Mouse (Mus musculus): Measurements from ENCODE around the gene Gm12394.
"Not testable (repeated sequence)": the region's sequence is repeated elsewhere in the genome, so short reads cannot be mapped to it uniquely, and the experiment has no call there.

Gene Gm12394

DNA sequence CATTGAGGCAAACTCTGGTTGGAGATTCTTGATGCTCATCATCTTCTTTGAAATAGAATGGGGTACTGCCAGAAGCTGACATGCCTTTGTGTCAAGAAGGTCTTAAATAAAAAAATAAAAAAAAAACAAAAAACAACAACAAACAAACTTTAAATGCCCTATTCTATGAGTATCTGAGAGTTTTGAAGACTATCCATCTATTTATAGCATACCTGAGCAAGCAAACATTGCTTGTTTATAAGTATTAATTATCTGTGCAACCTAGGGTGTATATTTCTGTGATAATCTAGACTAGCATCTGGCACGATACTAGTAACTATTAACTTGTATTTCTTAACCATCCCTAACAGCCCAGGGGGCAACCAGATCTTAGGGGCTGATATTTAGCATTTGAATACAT lies at the start of gene Gm12394:
Gene Gm12394, minus strand, starts transcription at position 101 of the 400 bp plus-strand sequence.
- not testable (repeated sequence) for DNase-seq (ENCODE audit: low spot score)

DNA sequence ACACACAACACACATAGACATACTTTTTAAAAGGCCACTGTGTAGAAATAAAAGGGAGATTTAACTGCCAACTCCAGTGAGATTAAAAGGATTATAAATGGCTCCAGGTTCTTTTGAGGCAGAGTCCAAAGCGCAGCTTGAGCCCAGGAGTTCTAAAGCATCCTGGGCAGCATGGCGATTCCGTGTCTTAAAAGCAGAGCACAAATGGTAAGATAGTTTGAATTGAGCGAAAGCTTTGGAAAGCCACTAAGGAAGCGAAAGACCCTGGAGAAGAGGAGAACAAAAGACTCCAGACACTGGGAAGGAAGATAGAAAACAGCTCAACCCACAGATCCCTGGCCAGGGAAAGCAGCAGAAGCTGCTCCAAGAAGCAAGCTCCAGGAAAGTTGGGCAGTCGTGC lies 48.4 kb upstream of the Gm12394 start:
- no peak for DNase-seq (ENCODE audit: low spot score)

DNA sequence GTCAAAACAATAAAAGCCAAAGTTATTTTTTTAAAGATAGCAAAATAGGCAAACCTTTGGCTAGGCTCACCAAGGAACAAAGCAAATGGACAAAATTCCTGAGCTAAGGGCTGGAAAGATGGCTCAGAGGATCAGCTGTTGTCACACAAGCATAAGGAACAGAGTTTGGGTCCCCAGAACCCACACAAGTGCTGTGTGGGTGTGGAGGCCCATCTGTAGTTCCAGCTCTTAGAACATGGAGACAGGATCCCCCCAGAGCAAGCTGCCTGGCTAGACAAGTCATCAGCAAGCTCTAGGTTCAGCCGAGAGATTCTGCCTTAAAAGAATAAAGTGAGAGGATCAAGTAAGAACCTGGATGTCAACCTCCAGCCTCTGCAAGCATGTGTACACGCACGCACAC lies 48.0 kb upstream of the Gm12394 start:
- no peak for DNase-seq (ENCODE audit: low spot score)

DNA sequence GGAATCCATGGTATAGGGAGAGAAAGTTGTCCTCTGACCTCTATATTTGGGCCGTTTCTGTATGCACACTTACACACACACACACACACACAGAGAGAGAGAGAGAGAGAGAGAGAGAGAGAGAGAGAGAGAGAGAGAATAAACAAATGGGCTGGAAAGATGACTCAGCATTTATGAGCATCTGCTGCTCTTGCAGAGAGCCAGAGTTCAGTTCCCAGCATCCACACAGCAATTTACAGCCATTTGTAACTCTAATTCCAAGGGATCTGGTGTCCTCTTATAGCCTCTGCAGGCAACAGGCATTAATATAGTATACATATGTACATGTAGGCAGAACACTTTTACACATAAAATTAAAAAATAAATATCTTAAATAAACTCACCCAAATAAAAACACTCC lies 47.4 kb upstream of the Gm12394 start:
- DNase-seq (ENCODE audit: low spot score): no peak

DNA sequence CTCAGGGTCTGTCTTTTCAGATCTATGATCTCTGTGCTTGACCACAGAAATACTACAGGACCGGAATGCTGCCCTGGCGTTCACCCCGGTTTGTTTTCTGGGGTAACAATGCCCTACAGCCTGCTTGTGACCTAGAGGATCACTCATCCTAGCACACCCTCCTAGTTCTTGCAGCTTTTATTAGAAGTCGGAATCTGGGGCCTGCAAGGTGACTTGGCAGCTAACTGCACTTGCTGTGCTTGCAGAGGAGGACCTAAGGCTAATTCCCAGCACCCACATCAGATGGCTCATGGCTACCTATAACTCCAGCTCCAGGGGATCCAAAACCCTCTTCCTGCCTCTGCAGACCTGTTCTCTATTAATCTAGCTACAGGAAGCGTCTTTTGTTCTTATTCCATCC lies 46.2 kb upstream of the Gm12394 start:
- DNase-seq (ENCODE audit: low spot score): no peak

DNA sequence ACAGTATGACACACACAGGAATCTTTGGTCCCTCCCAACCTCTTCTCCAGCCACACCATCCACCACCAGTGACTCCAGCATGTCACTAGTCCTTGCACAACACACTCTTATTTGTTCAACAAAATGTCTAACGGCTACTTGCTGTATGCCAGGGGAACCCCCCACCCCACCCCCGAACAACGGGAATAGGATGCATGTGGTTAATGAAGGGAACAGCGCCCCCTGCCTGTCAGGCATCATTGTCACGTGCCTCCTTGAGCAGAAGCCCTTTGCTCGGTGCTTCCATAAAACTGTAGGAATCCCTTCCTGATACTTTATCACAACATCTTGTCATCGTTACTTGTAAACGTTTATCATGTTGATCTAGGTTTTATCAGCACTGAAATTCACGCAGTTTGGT lies 45.6 kb upstream of the Gm12394 start:
- DNase-seq (ENCODE audit: low spot score): no peak

DNA sequence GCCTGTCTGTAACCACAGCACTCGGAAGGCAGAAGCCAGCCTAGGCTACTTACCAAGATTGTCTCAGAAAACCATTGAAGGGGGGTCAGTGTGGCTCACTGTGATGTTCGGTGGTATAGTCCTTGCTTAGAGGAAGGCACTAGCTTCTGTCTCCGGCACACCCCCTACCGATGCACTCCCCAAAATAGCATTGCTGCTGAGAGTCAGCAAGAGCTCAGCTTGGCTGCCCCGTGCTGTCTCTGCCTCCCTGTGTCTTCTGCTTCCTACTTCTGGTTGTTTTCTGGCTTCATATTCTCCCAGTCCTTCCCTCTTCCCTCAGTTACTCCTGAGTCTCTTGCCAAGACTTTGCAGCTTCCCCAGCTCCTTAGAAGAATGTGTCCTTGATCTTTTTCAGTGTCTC lies 44.3 kb upstream of the Gm12394 start:
- DNase-seq (ENCODE audit: low spot score): no peak

DNA sequence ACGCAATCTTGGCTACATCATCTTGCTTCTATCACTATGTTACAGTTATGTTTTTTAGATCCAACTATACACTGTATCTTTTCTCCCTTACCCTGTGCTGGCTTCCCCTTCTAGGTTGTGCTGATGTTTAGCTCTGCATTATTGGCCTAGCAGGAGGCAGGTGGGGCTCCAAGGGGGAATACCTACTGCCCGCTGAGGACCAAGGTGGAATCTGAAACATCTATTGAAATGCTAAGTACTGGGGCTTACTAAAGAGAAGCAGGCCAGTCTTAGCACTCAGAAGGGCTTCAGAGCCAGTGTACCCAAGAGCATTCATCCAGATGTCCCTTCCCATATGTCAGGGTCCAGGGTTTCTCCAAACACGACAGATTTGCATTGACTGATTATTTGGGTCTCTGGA lies 42.3 kb upstream of the Gm12394 start:
- no peak for DNase-seq (ENCODE audit: low spot score)

DNA sequence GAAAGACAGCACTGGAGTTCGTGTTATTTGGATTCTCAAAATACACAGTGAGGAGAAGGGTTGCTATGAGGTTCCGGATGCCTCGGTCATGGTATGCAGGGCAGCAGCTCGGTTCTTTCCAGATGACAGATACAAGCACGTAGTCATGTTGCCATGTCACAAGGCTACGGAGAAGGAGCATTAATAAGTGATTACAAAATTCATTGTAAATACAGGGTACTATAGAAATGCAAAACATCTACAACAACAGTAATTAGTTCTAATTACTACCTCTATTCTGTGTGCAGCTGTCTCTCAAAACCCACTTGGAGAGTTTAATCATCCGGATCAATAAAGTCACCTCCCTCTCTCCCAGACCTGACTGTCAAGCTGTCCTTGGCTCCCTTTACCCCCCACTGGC lies 38.5 kb upstream of the Gm12394 start:
- DNase-seq (ENCODE audit: low spot score): no peak

DNA sequence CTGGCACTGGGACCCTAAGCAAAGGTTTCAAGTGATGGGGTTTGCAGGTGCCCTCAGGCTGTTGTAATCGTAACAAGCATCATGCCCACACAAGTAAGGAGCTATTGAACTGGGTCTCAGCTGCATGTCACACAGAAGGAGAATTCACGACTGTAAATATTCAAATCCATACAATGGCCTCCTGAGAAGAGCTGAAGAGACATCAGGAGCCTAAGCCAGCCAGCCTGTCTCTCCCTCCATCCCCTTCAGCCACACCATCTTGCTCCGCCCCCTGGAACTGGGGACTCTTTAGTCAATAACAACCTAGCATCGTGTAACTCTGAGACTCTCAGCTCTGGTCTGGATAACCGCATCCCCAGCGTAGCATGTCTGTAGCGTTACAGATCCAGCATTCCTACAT lies 34.6 kb upstream of the Gm12394 start:
- DNase-seq (ENCODE audit: low spot score): no peak

DNA sequence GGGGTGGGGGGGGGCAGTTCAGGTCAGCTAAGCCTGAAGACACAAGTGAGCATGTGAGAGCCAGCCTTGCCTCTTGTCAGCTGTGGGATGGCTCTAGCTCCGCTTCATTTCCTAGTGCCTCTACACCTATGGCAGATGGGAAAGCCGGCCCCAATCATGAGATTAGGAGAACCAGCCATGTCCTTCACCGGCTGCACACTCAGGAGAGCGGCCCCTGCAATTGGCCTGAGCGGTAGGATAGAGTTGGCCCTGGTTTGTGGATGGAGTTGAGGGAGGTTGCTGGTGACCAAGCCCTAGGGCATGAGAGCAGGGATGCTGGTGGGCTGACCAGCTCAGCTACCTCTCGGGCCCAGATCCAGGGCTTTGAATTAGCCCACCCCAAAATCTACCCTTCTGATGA lies 32.2 kb upstream of the Gm12394 start:
- DNase-seq (ENCODE audit: low spot score): no peak

DNA sequence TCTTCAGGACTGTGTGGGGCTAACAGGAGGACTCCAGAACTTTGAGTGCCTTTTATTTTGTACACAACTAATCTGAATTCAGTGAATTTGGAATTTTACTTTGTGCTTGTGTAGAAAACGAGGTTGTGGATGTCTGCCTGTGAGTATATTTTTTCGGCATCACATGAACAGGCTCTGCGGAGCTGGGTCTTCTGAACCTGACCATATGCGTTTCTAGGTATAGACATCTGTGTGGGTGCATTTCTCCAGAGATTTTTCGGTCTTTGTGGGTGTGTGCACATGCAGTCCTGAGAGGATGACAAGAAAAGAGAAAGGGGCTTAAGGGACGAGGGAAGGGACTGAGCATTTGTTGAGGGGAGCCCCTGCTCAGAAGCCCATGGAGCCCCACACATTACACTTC lies 30.4 kb upstream of the Gm12394 start:
- no peak for DNase-seq (ENCODE audit: low spot score)

DNA sequence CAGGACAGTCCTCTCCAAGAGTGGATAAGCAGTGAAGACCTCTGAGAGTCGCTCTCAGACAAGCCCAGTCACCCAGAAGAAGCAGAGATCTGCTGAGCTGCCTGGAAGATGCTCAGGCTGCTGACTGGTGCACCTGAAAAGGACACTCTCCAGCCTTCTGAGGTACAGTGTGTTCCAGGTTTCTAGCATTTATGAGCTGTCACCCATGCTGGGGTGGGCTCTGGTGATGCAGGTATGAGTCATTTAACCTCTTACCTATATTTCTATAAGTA lies 24.0 kb upstream of the Gm12394 start:
- no peak for DNase-seq (ENCODE audit: low spot score)

DNA sequence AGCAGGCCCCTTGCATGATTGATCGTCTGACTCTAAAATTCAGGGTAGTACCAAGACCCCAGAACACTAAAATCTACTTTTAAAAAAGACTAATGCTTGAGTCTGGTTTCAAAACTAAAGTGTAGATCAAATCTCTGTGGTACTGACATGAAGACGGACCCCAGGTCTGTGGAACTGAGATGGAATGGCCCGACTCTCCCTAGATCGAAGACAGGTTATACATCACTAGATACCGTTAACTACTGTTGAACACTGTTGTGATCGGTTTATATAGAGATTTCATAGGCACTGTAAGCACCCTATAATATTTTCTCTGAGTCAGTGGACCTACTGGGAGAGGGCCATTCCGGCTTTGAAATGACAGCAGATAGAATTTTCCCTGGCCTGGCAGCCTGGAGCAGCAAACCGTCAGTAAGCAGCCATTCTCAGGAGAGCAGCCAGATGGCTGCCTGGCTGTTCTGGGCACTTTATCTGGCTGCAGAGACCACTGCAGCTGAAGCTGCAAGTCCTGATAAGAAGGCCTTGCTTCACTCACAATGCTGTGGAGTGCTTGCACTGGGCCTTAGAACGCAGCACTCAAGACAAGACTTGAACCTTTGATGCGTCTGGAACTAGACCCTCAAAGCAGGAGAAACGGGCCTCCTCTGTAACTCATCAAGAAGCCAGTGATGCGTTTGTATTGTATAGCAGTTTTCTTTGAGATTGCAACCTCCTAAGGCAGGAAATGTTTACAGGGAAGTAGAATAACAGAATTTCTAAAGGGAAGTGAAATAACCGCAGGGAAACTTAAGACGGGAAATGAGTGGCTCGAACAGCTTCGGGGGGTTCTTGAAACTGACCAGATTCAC lies 23.5 kb upstream of the Gm12394 start:
- no peak for DNase-seq (ENCODE audit: low spot score)

DNA sequence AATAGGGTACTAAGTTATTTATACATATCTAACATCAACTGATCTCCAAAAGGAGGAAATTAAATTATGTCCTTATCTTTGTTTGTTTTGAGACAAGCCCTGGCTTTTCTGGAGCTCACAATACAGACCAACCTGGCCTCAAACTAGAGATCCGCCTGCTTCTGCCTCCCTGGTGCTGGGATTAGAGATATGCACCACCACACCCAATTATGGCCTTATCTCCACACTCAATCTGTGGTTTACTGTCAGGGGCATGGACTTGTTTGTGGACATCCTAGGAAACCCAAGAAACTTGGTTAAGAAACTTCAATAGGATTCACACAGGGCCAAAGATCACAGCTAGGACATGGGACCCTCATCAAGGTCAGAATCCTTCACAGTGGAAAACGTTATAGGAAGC lies 21.1 kb upstream of the Gm12394 start:
- DNase-seq (ENCODE audit: low spot score): no peak

DNA sequence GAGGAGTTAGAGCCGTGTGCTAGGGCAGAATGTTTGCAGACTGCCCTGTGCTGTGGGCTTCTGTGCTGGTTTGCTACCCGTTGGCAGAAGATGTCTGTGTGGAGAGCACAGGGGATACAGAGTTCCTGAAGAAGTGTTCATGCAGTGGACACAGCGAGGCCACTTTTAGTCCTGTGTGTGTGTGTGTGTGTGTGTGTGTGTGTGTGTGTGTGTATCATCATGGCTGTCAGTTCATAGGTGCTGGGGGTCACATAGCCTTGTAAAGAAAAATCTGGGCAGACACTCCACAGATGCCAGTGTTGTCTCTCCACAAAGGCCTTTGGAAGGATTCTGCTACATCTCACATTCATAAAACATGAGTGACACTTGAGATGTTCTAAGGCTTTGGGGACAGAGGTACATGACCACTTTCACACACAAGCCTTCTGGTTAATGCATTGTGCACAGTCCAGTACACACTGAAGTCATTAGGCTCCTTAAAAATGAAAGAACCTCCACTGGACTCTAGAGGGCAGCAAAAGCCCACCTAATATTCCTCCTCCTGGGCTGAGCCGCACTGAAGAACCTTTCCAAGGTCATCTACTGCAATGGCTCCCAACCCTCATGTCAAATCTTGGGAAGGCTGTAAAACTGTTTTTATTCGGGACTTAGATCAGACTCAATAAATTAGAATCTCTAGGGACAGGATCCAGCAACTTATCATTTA lies 20.2 kb upstream of the Gm12394 start:
- DNase-seq (ENCODE audit: low spot score): peak; percentile 41

DNA sequence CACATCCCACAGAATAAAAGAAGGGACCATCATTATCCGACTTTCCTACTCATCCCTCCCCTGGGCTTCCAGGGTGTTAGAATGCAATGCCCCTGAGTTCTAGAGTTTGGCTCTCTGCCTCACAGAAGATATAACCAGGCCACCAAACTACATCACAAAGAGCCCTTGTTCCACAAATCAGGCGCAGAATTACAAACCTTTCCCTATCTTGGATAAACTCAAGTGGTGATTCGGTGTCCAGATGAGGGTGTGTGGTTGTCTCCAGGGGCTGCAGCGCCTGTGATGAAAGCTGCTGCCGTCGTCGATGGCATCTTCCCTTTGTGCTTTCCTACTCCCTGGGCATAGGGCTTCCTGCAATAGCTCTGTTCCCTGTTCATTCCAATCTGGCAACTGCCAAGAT lies 17.6 kb upstream of the Gm12394 start, which contains the start of gene Fam205c:
Gene Fam205c, minus strand, starts transcription at position 101 of the 400 bp plus-strand sequence.
- DNase-seq (ENCODE audit: low spot score): no peak

DNA sequence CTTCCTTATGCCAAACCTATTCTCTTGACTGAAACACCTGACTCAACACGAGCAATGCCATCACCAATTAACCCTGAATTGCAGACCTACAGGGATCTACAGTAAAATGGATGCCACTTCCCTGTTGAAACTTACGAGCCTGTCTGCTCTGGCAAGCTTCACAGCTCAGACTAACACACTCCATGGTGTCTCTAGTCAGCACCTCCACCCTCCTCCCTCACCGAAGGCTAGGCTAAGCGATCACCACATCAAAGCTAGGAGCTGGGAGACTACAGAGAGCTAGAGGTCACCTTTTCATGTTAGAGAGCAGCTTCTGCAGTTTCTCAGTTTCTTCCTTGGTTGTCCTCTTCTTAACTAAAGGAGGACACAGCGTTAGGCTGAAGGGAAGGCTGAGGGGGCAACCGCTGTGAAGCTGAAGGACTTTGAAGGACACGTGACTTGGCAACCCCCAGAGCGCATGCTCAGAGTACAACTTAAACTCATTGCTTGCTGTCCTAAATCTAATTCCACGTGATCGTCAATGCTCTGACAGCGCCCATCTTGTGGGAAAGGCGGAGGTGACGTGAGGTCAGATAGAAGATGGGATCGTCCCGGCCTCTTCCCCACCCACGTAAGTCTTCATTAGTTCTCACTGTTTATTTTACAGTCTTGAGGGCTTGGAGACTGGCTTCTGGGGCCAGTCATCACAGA lies 16.3 kb upstream of the Gm12394 start:
- no peak for DNase-seq (ENCODE audit: low spot score)

DNA sequence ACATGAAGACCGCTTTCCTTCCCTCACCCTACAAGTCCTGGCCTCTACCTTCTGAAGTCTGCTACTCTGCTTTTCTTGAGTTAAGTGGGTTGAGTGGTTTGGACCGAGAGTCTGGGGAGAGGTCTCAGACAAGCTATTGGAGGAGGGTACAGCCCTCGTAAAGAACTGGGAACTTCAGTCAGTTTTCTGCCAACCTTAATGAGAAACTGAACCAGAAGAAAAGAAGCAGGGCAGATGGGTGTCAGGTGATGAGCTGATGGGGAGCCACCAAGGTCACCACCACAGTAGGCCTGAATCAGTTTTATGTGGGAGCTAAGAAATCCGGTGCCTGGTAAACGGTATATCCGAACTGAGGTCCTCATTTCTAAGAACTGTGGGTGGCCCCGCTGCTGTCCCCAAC lies 15.6 kb upstream of the Gm12394 start:
- no peak for DNase-seq (ENCODE audit: low spot score)

DNA sequence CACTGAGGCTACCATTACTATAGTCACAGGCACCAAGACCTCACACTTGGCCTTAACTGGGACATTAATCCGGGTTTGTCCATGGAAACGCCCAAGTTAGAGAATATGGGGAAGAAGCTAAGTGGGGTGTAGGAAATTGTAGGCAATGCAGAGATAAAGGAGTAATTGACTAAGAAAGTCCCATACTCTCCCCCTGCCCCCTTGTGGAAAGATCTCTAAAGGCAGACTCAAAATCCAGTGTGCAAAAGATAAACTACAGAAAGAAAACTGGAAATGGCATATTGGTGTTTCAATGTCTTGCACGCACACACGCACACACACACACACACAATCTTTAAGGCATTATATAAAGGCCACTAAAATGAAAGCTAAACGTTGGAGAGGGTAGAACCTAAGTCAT lies 14.2 kb upstream of the Gm12394 start:
- DNase-seq (ENCODE audit: low spot score): no peak

DNA sequence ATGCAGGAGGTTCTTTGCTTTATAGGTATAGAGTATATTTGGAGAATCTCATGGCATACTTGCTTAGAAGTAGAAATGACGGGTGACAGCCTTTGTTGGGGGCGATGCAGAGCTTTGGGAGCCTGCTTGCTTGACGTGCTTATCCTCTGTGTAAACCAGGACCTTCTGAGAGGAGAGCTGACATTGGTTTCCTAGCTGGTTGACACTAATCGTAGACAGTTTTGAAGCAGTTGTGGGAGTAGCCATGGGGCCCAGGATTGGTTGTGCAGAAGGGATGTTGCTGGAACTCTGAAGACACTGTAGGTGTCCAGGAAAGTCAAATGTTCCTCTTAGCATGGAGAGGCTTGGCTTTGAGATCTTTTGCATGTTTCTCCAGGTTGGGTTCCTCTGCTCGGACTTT lies 11.6 kb upstream of the Gm12394 start:
- no peak for DNase-seq (ENCODE audit: low spot score)

DNA sequence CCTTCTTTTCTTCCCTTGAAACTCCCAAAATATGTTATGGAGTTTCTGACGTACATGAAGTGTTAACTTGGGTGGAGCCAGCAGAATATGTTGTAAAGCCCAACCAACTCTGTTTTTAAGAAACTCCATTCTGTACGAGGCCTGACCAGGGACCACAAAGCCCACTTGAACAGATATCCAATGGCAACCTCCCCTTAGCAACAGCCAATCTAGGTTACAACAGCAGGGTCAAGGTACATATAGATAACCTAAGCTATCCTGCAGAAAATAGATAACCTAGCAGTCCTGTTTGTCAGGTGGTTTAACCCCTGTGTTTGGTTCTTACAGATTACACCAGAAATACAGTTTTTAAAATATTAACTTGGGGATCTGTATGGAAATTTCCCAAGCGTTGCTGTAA lies 10.8 kb upstream of the Gm12394 start:
- DNase-seq (ENCODE audit: low spot score): no peak

DNA sequence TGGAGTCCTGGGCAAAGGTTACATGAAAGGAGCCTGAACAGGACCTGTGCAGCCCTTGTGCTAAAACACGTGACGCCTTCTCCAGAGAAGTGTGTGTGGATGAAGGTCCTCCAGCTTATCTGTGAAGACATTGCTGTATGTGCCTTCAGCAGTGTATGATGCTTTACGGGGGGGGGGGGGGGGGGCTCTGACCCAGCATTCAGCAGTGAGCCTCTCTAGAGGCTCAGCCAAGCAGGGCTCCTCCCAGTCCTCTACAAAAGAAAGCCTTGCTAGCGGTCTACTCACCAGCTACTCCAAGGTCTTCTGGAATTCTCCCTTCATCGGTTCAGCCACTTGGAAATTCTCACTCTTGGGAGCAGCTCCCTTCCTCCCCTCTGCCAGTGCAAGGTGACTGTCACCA lies 6.9 kb upstream of the Gm12394 start:
- not testable (repeated sequence) for DNase-seq (ENCODE audit: low spot score)

Data from ovary, postnatal 14 days (tissue).